Mouse (Mus musculus) intestine, embryonic 16.5 days (tissue): ENCODE measurements at regions not wholly inside any gene's neighbourhood (a gene's known extent, or its start where the extent isn't known, plus 50 kb on each side); places are given as distances from the start of the nearest gene placed in this dataset.

Experiments
- ATAC-seq: fragments of 200-750 bp; cut with Nextera tagmentation; 2 replicates; pipeline ENCODE4 v1.8.0; 2017; ENCODE audit warnings: moderate TSS enrichment, moderate library complexity
- H3K27ac ChIP-seq: fragments of 300-500 bp; sonication (generic); 2 replicates; pipeline ENCODE4 v1.5.1; 2014; ENCODE audit warnings: mild to moderate bottlenecking, low read length
- H3K27me3 ChIP-seq: fragments of 300-500 bp; sonication (generic); replicated peaks from 2 replicates; pipeline ENCODE4 v1.6.1; 2014; ENCODE audit warnings: low read length, control low read depth, mixed read lengths; ENCODE audit not compliant: control insufficient read depth, insufficient read depth
- H3K36me3 ChIP-seq: fragments of 300-500 bp; sonication (generic); 2 replicates; pipeline ENCODE4 v1.6.1; 2014; ENCODE audit warnings: low read length, control low read depth; ENCODE audit not compliant: control insufficient read depth, insufficient read depth
- H3K4me1 ChIP-seq: fragments of 300-500 bp; sonication (generic); 2 replicates; pipeline ENCODE4 v1.6.1; 2014; ENCODE audit warnings: low read length, control low read depth, mixed read lengths; ENCODE audit not compliant: control insufficient read depth, insufficient read depth
- H3K4me2 ChIP-seq: fragments of 300-500 bp; sonication (generic); 2 replicates; pipeline ENCODE4 v1.6.1; 2014; ENCODE audit warnings: low read depth, low read length, control low read depth
- H3K4me3 ChIP-seq: fragments of 300-500 bp; sonication (generic); 2 replicates; pipeline ENCODE4 v1.5.1; 2014; ENCODE audit warnings: mild to moderate bottlenecking, low read length
- H3K9ac ChIP-seq: fragments of 300-500 bp; sonication (generic); 2 replicates; pipeline ENCODE4 v1.6.1; 2014; ENCODE audit warnings: low read depth, low read length
- H3K9me3 ChIP-seq: fragments of 300-500 bp; sonication (generic); 2 replicates; pipeline ENCODE4 v1.6.1; 2016; ENCODE audit warnings: low read length, control low read depth; ENCODE audit not compliant: control insufficient read depth
- WGBS: fragments of 180-500 bp; shearing (Covaris S2); extraction: QIAGEN DNeasy Blood & Tissue Kit; methylation state at CpG from one replicate; pipeline ENCODE4 v1.1.7; 2014; 5-methylcytosine and 5-hydroxymethylcytosine counted together

DNA sequence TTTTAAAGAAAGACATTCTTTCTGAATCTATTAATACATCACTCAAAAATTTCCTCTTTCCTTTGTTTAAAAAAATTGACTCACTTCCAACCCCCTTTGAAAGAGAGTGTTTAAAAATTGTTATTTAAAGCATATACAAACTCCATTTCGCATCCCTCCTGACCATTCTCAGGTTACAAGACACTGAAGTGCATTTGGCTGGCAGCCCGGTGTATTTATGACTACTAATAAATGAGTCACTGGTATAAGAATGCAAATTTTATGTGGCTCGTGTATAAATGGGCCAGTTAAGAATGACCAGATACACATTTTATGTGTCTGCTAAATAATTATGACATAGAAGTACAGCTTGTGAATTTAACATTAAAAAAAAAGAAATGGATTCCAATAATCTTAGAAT, 138.8 kb upstream of the Rarb start:
- no peaks in the 10 kb centered on the region for H3K27me3 ChIP-seq
- H3K27ac ChIP-seq, result no peak overlapping the region
- H3K9ac ChIP-seq, result no peak overlapping the region
- 15% methylated on average over 3 of the region's 3 CpGs for WGBS
- no peaks in the 10 kb centered on the region for H3K36me3 ChIP-seq
- H3K4me2 ChIP-seq, result no peak overlapping the region
- peak; percentile 88 for ATAC-seq
- no peak overlapping the region for H3K4me3 ChIP-seq
- no peaks in the 10 kb centered on the region for H3K9me3 ChIP-seq
- H3K4me1 ChIP-seq, result 0 out of 2 replicates have a peak, but pooled peaks cover 3% of the 10 kb centered on the region

DNA sequence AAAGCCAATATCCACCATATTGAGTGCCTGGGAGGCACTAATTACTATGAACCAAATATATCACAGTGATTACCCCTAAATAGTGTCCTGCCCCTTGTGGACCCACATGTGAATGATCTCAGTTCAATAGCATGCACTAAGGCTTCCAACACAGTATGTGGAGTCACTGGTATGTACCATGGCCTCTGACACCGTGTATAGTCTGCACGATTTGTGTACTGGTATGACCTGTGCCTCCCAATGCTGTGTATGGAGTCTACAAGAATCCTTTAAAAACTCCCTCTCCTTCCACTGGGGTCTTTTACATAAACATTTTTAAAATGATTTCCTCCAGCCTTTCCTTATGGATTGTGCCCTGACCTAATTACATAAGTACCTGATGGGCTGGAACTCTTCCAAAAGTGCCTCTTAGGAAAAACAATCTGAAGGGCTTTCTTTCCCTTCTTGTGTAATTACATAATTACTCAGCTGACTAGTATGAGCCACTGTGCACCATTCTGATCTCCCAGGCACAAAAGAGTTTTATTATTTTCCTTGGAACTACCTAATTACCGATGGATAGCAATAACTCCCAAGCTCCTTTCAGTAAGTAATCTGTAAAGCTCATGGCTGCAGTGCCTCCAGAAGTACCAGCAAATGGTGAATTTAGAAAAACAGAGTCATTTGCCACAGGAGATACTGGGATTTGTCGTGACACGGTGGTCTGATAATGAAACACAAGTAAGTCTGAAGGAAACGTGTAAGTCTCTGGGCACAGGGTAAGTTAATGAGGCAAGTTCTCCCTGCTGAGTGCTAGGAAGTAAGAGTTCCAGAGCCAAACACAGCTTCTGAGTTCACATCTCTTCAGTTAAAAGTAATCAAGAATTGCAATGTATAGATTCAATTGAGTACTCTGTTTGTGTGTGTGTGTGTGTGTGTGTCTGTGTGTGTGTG, 135.8 kb upstream of the Rarb start:
- H3K36me3 ChIP-seq, result no peaks in the 10 kb centered on the region
- H3K9ac ChIP-seq, result no peak overlapping the region
- H3K27me3 ChIP-seq, result no peaks in the 10 kb centered on the region
- H3K9me3 ChIP-seq, result no peaks in the 10 kb centered on the region
- 0 out of 2 replicates have a peak, but pooled peaks cover 3% of the 10 kb centered on the region for H3K4me1 ChIP-seq
- ATAC-seq, result 0 out of 2 replicates have a peak, but pooled peaks have one; percentile 25
- no peak overlapping the region for H3K4me3 ChIP-seq
- no peak overlapping the region for H3K27ac ChIP-seq
- H3K4me2 ChIP-seq, result no peak overlapping the region
- 61% methylated on average over 6 of the region's 6 CpGs for WGBS

- no peak for ATAC-seq
- Histone ChIP-seq H3K27ac (no peak overlapping the region), H3K4me2 (no peak overlapping the region), H3K27me3 (no peaks in the 10 kb centered on the region), H3K4me3 (no peak overlapping the region), H3K9ac (no peak overlapping the region), H3K4me1 (no peaks in the 10 kb centered on the region), H3K36me3 (no peaks in the 10 kb centered on the region), H3K9me3 (no peaks in the 10 kb centered on the region)
- 69% methylated on average over 1 of the region's 1 CpGs for WGBS
Measured at GRCm38 (mm10) chr14:16948736-16949135, 129.8 kb upstream of the Rarb start.

GRCm38 (mm10) chr14:16944441-16944840, 125.5 kb upstream of the Rarb start:
- no peak overlapping the region for H3K27ac ChIP-seq
- H3K4me2 ChIP-seq, result no peak overlapping the region
- no peaks in the 10 kb centered on the region for H3K9me3 ChIP-seq
- H3K4me3 ChIP-seq, result no peak overlapping the region
- no peaks in the 10 kb centered on the region for H3K4me1 ChIP-seq
- H3K9ac ChIP-seq, result no peak overlapping the region
- H3K27me3 ChIP-seq, result no peaks in the 10 kb centered on the region
- 68% methylated on average over 1 of the region's 1 CpGs for WGBS
- H3K36me3 ChIP-seq, result no peaks in the 10 kb centered on the region
- no peak for ATAC-seq

DNA sequence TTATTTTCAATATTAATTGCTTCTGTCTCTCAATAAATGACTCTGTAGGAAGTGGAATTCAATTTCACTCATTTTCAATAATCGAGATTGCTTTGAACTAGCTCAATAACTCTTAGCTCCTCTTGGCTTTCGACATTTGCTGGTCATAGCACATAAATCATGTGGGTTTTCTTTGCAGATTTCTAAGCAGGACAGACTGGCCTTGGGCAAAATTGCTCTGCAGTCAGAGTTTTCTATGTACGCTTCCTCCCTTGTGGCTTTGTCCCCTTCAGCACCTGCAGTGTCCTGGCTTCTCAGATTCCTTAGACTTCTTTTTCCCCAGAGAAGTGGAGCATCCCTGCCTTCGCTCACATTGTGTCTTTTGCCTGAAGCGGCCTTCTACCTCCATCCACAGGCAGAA, 124.6 kb upstream of the Rarb start:
- ATAC-seq, result no peak

DNA sequence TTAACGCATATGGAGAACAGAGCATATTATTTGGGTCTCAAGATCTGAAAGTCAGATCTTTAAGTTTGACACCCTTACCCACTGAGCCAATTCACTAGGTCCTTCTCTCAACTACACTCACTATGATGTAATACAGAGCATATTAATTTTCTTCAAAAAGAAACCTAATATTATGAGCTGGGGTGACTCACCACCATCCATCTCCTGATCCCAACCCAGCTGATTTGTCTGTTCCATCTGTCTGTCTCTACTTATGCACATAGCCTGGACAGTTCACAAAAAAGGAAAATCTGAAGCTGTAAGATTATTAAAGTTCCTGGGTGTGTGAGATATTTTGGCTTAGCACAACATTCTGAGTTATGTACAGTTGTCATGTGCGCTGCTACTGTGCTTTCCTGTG, 108.2 kb upstream of the Rarb start:
- H3K4me3 ChIP-seq, result no peak overlapping the region

More for the DNA sequence above, 124.6 kb upstream of the Rarb start:
- H3K36me3 ChIP-seq, result no peaks in the 10 kb centered on the region
- 75% methylated on average over 5 of the region's 5 CpGs for WGBS
- no peaks in the 10 kb centered on the region for H3K9me3 ChIP-seq
- no peaks in the 10 kb centered on the region for H3K4me1 ChIP-seq
- H3K27me3 ChIP-seq, result no peaks in the 10 kb centered on the region
- no peak overlapping the region for H3K4me2 ChIP-seq
- H3K9ac ChIP-seq, result no peak overlapping the region
- no peak overlapping the region for H3K4me3 ChIP-seq
- H3K27ac ChIP-seq, result no peak overlapping the region

GRCm38 (mm10) chr14:16901534-16902147, 82.7 kb upstream of the Rarb start:
- WGBS, result 48% methylated on average over 9 of the region's 9 CpGs

More for the DNA sequence above, 108.2 kb upstream of the Rarb start:
- Histone ChIP-seq H3K9me3 (no peaks in the 10 kb centered on the region), H3K9ac (no peak overlapping the region), H3K4me2 (no peak overlapping the region), H3K36me3 (no peaks in the 10 kb centered on the region), H3K4me1 (no peaks in the 10 kb centered on the region), H3K27ac (no peak overlapping the region), H3K27me3 (no peaks in the 10 kb centered on the region)
- 88% methylated on average over 2 of the region's 2 CpGs for WGBS
- ATAC-seq, result no peak

GRCm38 (mm10) chr14:16897747-16898544, 79.0 kb upstream of the Rarb start:
- H3K27me3 ChIP-seq, result no peaks in the 10 kb centered on the region
- 31% methylated on average over 3 of the region's 3 CpGs for WGBS
- H3K4me1 ChIP-seq, result peaks cover 10% of the 10 kb centered on the region
- H3K9me3 ChIP-seq, result no peaks in the 10 kb centered on the region
- H3K36me3 ChIP-seq, result no peaks in the 10 kb centered on the region
- H3K9ac ChIP-seq, result no peak overlapping the region
- H3K4me3 ChIP-seq, result no peak overlapping the region
- no peak overlapping the region for H3K4me2 ChIP-seq
- peak; percentile 55; the same call in 1 of the 2 replicates for ATAC-seq
- no peak overlapping the region for H3K27ac ChIP-seq

More at GRCm38 (mm10) chr14:16901534-16902147, 82.7 kb upstream of the Rarb start:
- Histone ChIP-seq H3K36me3 (no peaks in the 10 kb centered on the region), H3K4me1 (peaks cover 10% of the 10 kb centered on the region), H3K4me2 (no peak overlapping the region), H3K27me3 (no peaks in the 10 kb centered on the region), H3K4me3 (no peak overlapping the region), H3K27ac (no peak overlapping the region), H3K9me3 (no peaks in the 10 kb centered on the region), H3K9ac (no peak overlapping the region)
- no peak for ATAC-seq

DNA sequence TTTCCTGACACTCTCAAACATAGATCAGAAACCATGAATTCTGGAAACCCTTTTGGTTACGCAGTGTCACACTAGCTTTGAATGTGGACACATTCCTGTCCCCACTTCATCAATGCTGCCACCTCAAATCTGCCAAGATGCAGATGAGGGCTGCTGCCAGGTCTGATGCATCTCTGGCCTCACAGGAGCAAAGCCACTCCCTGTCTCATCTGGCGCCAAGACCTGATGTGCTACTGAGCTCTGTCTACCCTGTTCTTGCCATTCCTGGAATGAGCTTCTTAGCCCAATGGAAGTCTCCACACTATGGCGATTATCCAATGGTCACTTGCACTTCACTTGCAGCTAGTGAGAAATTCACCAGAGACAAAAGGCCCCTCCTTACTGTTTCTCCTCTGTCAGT, 78.0 kb upstream of the Rarb start:
- H3K9me3 ChIP-seq, result no peaks in the 10 kb centered on the region
- H3K4me1 ChIP-seq, result peaks cover 10% of the 10 kb centered on the region
- no peak overlapping the region for H3K4me2 ChIP-seq
- H3K36me3 ChIP-seq, result no peaks in the 10 kb centered on the region
- no peaks in the 10 kb centered on the region for H3K27me3 ChIP-seq
- WGBS, result 89% methylated on average over 3 of the region's 3 CpGs
- no peak for ATAC-seq
- no peak overlapping the region for H3K4me3 ChIP-seq
- no peak overlapping the region for H3K27ac ChIP-seq
- no peak overlapping the region for H3K9ac ChIP-seq
